Mouse (Mus musculus) lung, postnatal 10 days (tissue): ENCODE data around the gene Col25a1.
A peak's percentile ranks its signal among the peaks of the same experiment; 100 is the strongest.

Experiments used
- DNase-seq: peaks from one replicate; pipeline ENCODE4 v3.0.0; 2021

Gene Col25a1

GRCm38 (mm10) chr3:130131201-130131600 lies at the start of gene Col25a1:
Gene Col25a1 (plus strand): TSS chr3:130131501.
- no peak for DNase-seq

GRCm38 (mm10) chr3:130083312-130083711 lies 48.0 kb upstream of the Col25a1 start:
- no peak for DNase-seq

GRCm38 (mm10) chr3:130086372-130087080 lies 44.8 kb upstream of the Col25a1 start:
- peak; percentile 75 for DNase-seq

GRCm38 (mm10) chr3:130087466-130087865 lies 43.8 kb upstream of the Col25a1 start:
- no peak for DNase-seq

- no peak for DNase-seq
These were observed 42.6 kb upstream of the Col25a1 start for GRCm38 (mm10) chr3:130088654-130089053.

GRCm38 (mm10) chr3:130090460-130090859 lies 40.8 kb upstream of the Col25a1 start:
- no peak for DNase-seq

- DNase-seq, result no peak
These were observed 37.1 kb upstream of the Col25a1 start for GRCm38 (mm10) chr3:130094125-130094704.

GRCm38 (mm10) chr3:130095160-130095781 lies 36.0 kb upstream of the Col25a1 start:
- DNase-seq, result peak; percentile 63

- DNase-seq, result peak; percentile 32
These were observed 27.8 kb upstream of the Col25a1 start for GRCm38 (mm10) chr3:130103486-130103885.

GRCm38 (mm10) chr3:130104471-130104870 lies 26.8 kb upstream of the Col25a1 start:
- peak; percentile 30 for DNase-seq

- DNase-seq, result no peak
These were observed 14.4 kb upstream of the Col25a1 start for GRCm38 (mm10) chr3:130116886-130117285.

- DNase-seq, result no peak
These were observed 3.5 kb upstream of the Col25a1 start for GRCm38 (mm10) chr3:130127840-130128239.

- peak; percentile 13 for DNase-seq
These were observed 2.7 kb upstream of the Col25a1 start for GRCm38 (mm10) chr3:130128564-130128963.

GRCm38 (mm10) chr3:130129635-130130206 lies 1.6 kb upstream of the Col25a1 start:
- DNase-seq, result peak; percentile 14

GRCm38 (mm10) chr3:130137204-130137603 lies 5.9 kb downstream of the Col25a1 start:
- no peak for DNase-seq

GRCm38 (mm10) chr3:130137640-130138039 lies 6.3 kb downstream of the Col25a1 start:
- no peak for DNase-seq

- no peak for DNase-seq
These were observed 14.6 kb downstream of the Col25a1 start for GRCm38 (mm10) chr3:130145874-130146273.

- DNase-seq, result no peak
These were observed 16.5 kb downstream of the Col25a1 start for GRCm38 (mm10) chr3:130147827-130148226.

GRCm38 (mm10) chr3:130149180-130149579 lies 17.9 kb downstream of the Col25a1 start:
- DNase-seq, result no peak

GRCm38 (mm10) chr3:130153117-130153516 lies 21.8 kb downstream of the Col25a1 start:
- no peak for DNase-seq

GRCm38 (mm10) chr3:130157551-130157950 lies 26.2 kb downstream of the Col25a1 start:
- no peak for DNase-seq

GRCm38 (mm10) chr3:130159906-130160305 lies 28.6 kb downstream of the Col25a1 start:
- DNase-seq, result no peak

- no peak for DNase-seq
These were observed 29.6 kb downstream of the Col25a1 start for GRCm38 (mm10) chr3:130160902-130161301.
